Mouse (Mus musculus): ENCODE data around the gene Gm17349. TPM values are rescaled to one million over a fixed set of nuclear protein-coding genes. Genes with fewer than 3 reads are reported as not detected.

Gene Gm17349
- 1 to 10 TPM in 1 of 2 experiments, not detected in 1; 3.2 TPM for total RNA-seq (2023)

DNA sequence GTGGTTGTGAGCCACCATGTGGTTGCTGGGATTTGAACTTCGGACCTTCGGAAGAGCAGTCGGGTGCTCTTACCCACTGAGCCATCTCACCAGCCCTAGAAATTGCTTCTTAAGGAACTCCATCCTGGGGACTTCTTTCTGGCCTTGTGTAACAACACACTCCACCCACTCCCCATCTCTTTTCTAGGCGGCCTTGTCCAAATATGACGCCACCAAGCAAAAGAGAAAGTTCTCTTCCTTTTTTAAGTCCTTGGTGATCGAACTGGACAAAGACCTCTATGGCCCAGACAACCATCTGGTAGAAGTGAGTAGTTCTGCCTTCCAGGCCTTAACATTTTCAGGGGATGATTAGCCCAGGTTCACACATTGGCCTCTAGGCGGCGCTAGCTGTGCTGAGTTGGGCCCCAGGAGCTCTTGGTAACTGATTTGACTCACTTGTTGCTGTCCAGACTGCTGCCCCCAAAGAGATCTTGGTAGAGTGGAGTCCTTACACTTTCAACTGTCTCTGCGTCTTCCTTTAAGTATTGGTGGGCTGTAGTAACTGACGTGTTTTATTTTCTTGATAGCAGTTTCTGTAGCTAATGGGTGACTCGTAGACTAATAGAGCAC, at the start of gene Gm17349:
Gm17349 (minus strand) TSS at position 51 of the 609 bp plus-strand sequence.

DNA sequence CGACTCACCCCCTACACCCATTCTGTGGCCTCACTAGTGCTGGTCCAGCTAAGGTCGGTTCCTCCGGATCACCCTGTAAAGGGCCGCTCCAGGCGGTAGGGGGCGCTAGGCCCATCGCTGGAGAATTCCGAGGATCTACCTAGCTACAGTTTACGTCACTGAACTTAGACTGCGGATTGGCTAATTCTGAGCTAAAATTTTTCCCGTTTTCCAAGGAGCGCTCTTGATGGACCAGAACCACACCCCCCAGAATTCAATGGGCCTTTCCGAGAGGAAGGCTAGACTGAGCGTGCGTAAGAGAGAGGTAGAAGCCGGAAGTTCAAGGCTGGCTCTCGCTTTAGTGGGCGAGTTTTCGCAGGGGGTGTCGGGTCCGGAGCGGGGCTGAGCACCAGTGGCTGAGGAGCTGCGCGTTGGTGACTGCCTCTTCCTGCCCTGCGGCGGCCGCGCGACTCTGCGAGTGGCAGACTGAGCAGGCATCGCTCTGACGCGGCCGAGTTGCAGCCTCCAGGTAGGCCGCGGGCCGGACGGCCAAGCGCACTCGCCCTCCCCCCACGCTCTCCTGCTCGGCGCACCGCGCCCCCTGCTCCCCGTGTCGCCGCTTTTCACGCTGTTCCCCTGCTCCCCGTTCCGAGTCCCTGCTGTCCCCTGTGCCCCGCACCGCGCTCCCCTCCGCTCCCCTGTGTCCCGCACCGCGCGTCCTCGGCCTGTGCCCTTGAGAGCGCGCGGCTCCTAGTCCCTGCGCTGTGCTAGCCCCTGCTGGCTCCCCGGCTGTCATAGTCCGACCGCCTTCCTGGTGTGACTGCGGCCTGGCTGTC, 20.3 kb upstream of the Gm17349 start, which contains the start of gene Cox14:
Cox14 (plus strand) TSS at position 278 of the 815 bp plus-strand sequence.

DNA sequence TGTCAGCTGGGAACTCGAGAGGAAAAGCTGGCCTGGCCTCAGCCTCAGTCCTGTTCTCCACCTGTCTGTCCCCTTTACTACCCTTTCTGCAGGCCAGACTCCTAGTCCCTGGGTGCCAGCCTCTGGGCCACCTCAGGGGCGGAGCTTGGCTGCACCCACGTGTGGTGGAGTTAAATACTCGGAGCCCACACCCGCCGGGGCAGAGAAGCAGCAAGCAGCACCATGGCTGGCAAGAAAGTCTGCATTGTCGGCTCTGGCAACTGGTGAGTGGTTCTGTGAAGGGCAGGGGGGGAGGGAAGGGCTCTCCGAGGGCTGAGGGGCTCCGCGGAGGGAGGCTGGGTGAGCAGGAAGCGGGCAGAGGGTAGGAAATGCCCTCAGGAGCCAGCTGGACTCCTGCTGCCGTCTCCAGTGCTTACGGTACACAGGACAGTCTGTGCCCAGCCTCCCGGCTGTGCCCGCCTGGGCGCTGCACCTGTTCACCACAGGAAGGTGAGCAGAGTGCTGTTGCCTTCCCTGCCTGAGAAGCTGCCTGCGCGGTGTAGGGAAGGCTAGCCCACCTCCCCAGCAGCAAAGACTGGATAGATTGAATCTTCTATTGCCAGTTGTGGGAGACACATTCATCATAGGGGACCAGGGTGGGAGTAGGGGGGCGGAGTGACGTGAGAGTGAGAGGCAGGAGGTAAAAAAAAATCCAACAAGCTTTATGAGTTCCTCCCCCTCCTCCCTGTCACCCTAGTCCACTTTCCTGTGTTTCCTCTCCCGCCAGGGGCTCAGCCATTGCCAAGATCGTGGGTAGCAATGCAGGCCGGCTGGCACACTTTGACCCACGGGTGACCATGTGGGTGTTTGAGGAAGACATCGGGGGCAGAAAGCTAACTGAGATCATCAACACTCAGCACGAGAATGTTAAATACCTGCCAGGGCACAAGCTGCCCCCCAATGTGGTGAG, 12.4 kb upstream of the Gm17349 start, which contains the start of gene Gpd1:
Gpd1 (plus strand) TSS at position 130 of the 949 bp plus-strand sequence.

DNA sequence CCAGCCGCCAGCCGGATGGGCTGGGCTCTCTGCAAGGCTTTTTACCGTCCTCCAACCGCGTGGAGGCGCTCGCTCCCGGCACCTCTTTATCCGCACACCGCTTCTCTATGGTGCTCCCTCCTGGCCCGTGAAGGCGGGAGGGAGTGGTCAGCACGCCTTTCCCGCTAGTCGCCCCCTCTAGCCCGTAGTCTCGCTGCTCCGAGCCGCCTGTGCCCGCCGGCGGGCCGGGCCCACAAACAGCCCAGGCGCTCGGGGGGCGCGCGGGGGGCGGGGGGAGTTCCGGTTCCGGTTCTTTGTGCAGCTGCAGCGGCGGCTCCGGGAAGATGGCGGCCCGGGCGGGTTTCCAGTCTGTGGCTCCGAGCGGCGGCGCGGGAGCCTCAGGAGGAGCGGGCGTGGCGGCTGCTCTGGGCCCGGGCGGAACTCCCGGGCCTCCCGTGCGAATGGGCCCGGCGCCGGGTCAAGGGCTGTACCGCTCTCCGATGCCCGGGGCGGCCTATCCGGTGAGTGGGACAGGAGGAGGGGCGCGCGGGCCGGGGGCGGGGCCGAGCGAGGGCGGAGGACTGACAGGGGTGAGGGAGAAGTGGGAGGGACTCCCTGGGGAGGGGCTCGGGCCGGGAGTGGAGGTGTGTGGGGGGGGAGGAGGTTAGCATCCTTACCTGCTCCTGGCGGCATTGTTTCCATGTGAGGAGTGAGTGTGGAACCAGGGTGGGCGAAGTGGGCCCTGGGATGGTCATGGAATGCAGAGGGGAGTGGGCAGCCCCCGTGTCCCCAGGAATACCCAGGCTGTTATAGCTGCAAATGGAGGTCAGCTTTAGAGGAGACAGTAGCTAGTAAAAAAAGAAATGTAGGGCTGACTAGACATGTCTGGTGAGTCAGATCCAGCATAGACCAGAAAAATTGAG, 3.0 kb downstream of the Gm17349 start, which contains the start of gene Smarcd1:
Smarcd1 (plus strand) TSS at position 131 of the 902 bp plus-strand sequence.

DNA sequence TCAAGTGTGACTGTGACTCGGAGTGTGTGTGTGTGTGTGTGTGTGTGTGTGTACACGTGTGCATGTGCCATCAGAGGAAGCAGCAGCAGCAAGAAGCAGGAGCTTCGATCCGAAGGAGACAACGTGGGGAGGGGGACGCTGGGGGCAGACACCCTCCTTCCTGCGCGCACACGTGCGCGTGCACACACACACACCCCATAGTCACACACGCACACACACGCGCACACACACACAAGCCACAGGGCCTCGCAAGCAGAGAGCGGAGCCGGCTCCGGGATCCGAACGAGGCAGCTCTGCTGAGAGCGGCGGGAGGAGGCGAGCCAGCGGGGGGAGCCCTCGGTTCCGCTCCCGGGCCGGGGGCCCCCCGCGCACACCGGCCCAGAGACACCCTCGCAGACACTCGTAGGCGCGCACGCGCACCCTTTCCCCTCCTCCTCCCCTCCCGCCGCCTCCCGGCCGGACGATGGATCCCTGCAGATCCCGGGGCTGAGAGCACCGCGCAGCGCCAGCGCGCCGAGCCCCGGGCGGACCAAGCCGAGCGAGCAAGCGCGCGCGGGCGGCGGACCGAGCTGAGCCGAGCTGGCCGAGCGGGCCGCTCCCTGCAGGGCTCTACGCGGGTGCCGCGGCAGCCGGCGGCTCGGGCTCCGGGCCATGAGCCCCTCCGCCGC, 35.0 kb downstream of the Gm17349 start, which contains the start of gene Asic1:
Asic1 (plus strand) TSS at position 215 of the 668 bp plus-strand sequence.

Other genes starting within 250 kb of the Gm17349 start
- 1 to 10 TPM; 2.6 to 3.2 TPM for gene Nckap5l, start 247.7 kb downstream of the Gm17349 start, total RNA-seq (2023)
- gene Bcdin3d, start 230.8 kb downstream of the Gm17349 start, total RNA-seq (2023), result 1 to 10 TPM; 5.5 to 8.2 TPM
- 1 to 10 TPM; 1.2 to 2.3 TPM for gene Faim2, start 177.3 kb downstream of the Gm17349 start, total RNA-seq (2023)
- gene Aqp2, start 126.4 kb downstream of the Gm17349 start, total RNA-seq (2023), result not detected
- gene Aqp5, start 114.7 kb downstream of the Gm17349 start, total RNA-seq (2023), result not detected
- not detected for gene Aqp6, start 104.1 kb downstream of the Gm17349 start, total RNA-seq (2023)
- gene Racgap1, start 53.8 kb downstream of the Gm17349 start, total RNA-seq (2023), result 10 to 100 TPM; 72.5 to 96.3 TPM
- gene Asic1, start 35.1 kb downstream of the Gm17349 start, total RNA-seq (2023), result not detected
- gene Smarcd1, start 3.4 kb downstream of the Gm17349 start, total RNA-seq (2023), result 10 to 100 TPM; 17.8 to 24.4 TPM
- under 1 TPM in 1 of 2 experiments, not detected in 1; 0.16 TPM for gene Gpd1, start 12.0 kb upstream of the Gm17349 start, total RNA-seq (2023)
- 10 to 100 TPM; 39.8 to 49.0 TPM for gene Cox14, start 20.1 kb upstream of the Gm17349 start, total RNA-seq (2023)
- 10 to 100 TPM; 25.6 to 36.2 TPM for gene Cers5, start 67.4 kb upstream of the Gm17349 start, total RNA-seq (2023)
- gene Lima1, start 170.0 kb upstream of the Gm17349 start, total RNA-seq (2023), result 10 to 100 TPM; 17.1 to 18.0 TPM